Comparison of ENCODE assay signal across 30 mouse cellular contexts in the genomic region with DNA sequence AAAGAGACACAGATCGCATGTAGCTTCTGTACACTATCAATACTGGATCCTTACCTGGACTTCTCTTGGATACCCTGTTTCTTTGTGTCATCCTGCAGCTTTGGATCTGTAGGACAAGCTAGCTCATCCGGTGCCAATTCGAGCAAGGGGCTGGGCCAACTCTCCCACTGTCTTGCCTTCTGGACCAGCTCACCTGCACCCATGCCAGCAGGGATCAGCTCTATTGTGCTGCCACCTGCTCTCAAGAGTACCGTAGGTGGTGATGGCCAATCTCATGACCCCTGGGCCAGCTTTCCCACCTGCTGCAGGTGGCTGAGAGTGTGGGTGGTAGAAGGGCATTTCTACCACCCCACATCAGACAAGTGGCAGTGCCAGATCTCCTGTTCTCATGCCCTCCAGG. TPM values are rescaled to one million over a fixed set of nuclear protein-coding genes. Genes with fewer than 3 reads are reported as not detected.
DNase-seq lines count a peak whose midpoint lies in the region; ATAC-seq lines count a peak whose summit lies in the region.
"Had no signal": no experiment of that assay in that cellular context is flagged by ENCODE, and none has a peak within 500 bp of the region (broad histone marks: within the 10 kb centered on the region; RNA-seq: fewer than 3 reads in every experiment).

No protein-coding gene starts in this region.

- no peaks in the 10 kb centered on the region for H3K36me3 ChIP-seq in hindbrain, embryonic 10.5 days
- no peaks in the 10 kb centered on the region for H3K36me3 ChIP-seq in hindbrain, embryonic 14.5 days (replicated peaks; ENCODE audit: control insufficient read depth, insufficient read depth)
- H3K36me3 ChIP-seq: forebrain, embryonic 15.5 days; intestine, embryonic 15.5 days; midbrain, embryonic 13.5 days; neural tube, embryonic 13.5 days had no signal

- no peak for ATAC-seq in hindbrain, embryonic 14.5 days (ENCODE audit: low FRiP score)
- ATAC-seq: forebrain, embryonic 15.5 days; hindbrain, postnatal 0 days; intestine, embryonic 15.5 days; midbrain, embryonic 13.5 days; Patski had no signal

- H3K9ac ChIP-seq in hindbrain, embryonic 14.5 days = no peak overlapping the region
- H3K9ac ChIP-seq: forebrain, embryonic 15.5 days; intestine, embryonic 15.5 days; liver, embryonic 14.5 days; midbrain, embryonic 13.5 days; neural tube, embryonic 13.5 days had no signal

- H3K27ac ChIP-seq in hindbrain, embryonic 10.5 days = 0 out of 2 replicates have a peak overlapping the region, but pooled peaks have one; percentile 13
- no peak overlapping the region for H3K27ac ChIP-seq in hindbrain, embryonic 14.5 days
- H3K27ac ChIP-seq: forebrain, embryonic 15.5 days; gastrocnemius, adult 2 months; hindbrain, postnatal 0 days; intestine, embryonic 15.5 days; liver, embryonic 14.5 days; macrophage; midbrain, embryonic 13.5 days; neural tube, embryonic 13.5 days had no signal

- H3K9me3 ChIP-seq in hindbrain, embryonic 10.5 days = no peaks in the 10 kb centered on the region
- H3K9me3 ChIP-seq in hindbrain, embryonic 14.5 days (ENCODE audit: control insufficient read depth, low read length) = no peaks in the 10 kb centered on the region
- H3K9me3 ChIP-seq: forebrain, embryonic 15.5 days; intestine, embryonic 15.5 days; midbrain, embryonic 13.5 days; neural tube, embryonic 13.5 days had no signal

- H3K4me3 ChIP-seq in hindbrain, embryonic 10.5 days = no peak overlapping the region
- H3K4me3 ChIP-seq in hindbrain, embryonic 14.5 days (replicated peaks; ENCODE audit: low read length) = no peak overlapping the region
- H3K4me3 ChIP-seq: forebrain, embryonic 15.5 days; gastrocnemius, adult 2 months; intestine, embryonic 15.5 days; midbrain, embryonic 13.5 days; neural tube, embryonic 13.5 days had no signal

- no peak overlapping the region for H3K4me2 ChIP-seq in hindbrain, embryonic 14.5 days (replicated peaks)
- H3K4me2 ChIP-seq: forebrain, embryonic 15.5 days; heart, embryonic 11.5 days; intestine, embryonic 15.5 days; midbrain, embryonic 13.5 days; neural tube, embryonic 13.5 days had no signal

- no peaks in the 10 kb centered on the region for H3K4me1 ChIP-seq in hindbrain, embryonic 10.5 days (replicated peaks)
- no peaks in the 10 kb centered on the region for H3K4me1 ChIP-seq in hindbrain, embryonic 14.5 days (replicated peaks; ENCODE audit: control insufficient read depth, insufficient read depth, low read length)
- H3K4me1 ChIP-seq: forebrain, embryonic 15.5 days; intestine, embryonic 15.5 days; neural tube, embryonic 13.5 days had no signal

- H3K27me3 ChIP-seq in hindbrain, embryonic 10.5 days (ENCODE audit: insufficient read depth, poor library complexity, severe bottlenecking) = no peaks in the 10 kb centered on the region
- no peaks in the 10 kb centered on the region for H3K27me3 ChIP-seq in hindbrain, embryonic 14.5 days (ENCODE audit: control insufficient read depth, insufficient read depth, low read length)
- H3K27me3 ChIP-seq: forebrain, embryonic 15.5 days; intestine, embryonic 15.5 days; midbrain, embryonic 13.5 days; neural tube, embryonic 13.5 days; Patski had no signal

- WGBS in hindbrain, embryonic 10.5 days = 89% methylated on average over 4 of the region's 4 CpGs
- WGBS in hindbrain, embryonic 14.5 days = 95% methylated on average over 4 of the region's 4 CpGs

- no peak for DNase-seq in hindbrain, embryonic 10.5 days (ENCODE audit: low spot score)
- no peak for DNase-seq in hindbrain, embryonic 14.5 days (ENCODE audit: low spot score)
- peak; percentile 88 for DNase-seq in cerebellum, adult 11-12 months
- DNase-seq in cerebellum, adult 9-11 months = peak; percentile 90
- DNase-seq in retina, embryonic 14.5 days (ENCODE audit: low spot score) = no peak
- DNase-seq in right cerebral cortex, adult 2 months (ENCODE audit: low spot score in 2 of 2) = no peak
- DNase-seq in layer of hippocampus, adult 11-12 months (ENCODE audit: low spot score) = no peak
- DNase-seq: adrenal gland, postnatal 10 days; gastrocnemius, adult 2 months; gastrocnemius, postnatal 36 days; heart, adult 18-20 months; heart, postnatal 4 days; kidney, adult 2 months; kidney, postnatal 4 days; layer of hippocampus, postnatal 36 days; liver; lung, adult 2 months; lung, postnatal 10 days; retina, postnatal 1 day; thymus, adult 2 months; thymus, postnatal 36 days had no signal

RNA-seq across cellular contexts. Expression of a gene that starts 12.3 kb away (rescaled TPM):
- polyA plus RNA-seq in hindbrain, embryonic 10.5 days (2016; fragmentation: Nextera tagmentation; extraction: Ambion mirVana) = 7.2 and 10.6 TPM in 2 replicates
- polyA plus RNA-seq in hindbrain, embryonic 14.5 days (2014; fragmentation: Nextera tagmentation; extraction: Ambion mirVana) = 3.7 and 5.0 TPM in 2 replicates

Comparison
In these comparisons a context has a peak if more than half of its experiments do, and no peak if none do; other contexts are left out.
1. DNase-seq: peak in cerebellum, adult 11-12 months (single experiment) and cerebellum, adult 9-11 months (single experiment); none in hindbrain, embryonic 10.5 days (single experiment), hindbrain, embryonic 14.5 days (single experiment), retina, embryonic 14.5 days (single experiment), right cerebral cortex, adult 2 months (0 of 2) and layer of hippocampus, adult 11-12 months (single experiment).